Mouse (Mus musculus) neural tube, embryonic 12.5 days (tissue): ENCODE results near the gene Slc35e3. TPM values are rescaled to one million over a fixed set of nuclear protein-coding genes. Genes with fewer than 3 reads are reported as not detected.

ENCODE experiments used
- ATAC-seq: fragments of 200-750 bp; cut with Nextera tagmentation; 2 replicates; pipeline ENCODE4 v1.8.0; 2017; ENCODE audit warnings: low read depth, mild to moderate bottlenecking, moderate TSS enrichment, moderate library complexity; ENCODE audit not compliant: low FRiP score
- H3K27ac ChIP-seq: fragments of 300-500 bp; sonication (generic); 2 replicates; pipeline ENCODE4 v1.5.1; 2016
- H3K27me3 ChIP-seq: fragments of 300-500 bp; sonication (generic); replicated peaks from 2 replicates; pipeline ENCODE4 v1.6.1; 2016; ENCODE audit warnings: mild to moderate bottlenecking
- H3K36me3 ChIP-seq: fragments of 300-500 bp; sonication (generic); 2 replicates; pipeline ENCODE4 v1.6.1; 2016; ENCODE audit warnings: mild to moderate bottlenecking
- H3K4me1 ChIP-seq: fragments of 300-500 bp; sonication (generic); 2 replicates; pipeline ENCODE4 v1.6.1; 2016
- H3K4me2 ChIP-seq: fragments of 300-500 bp; sonication (generic); replicated peaks from 2 replicates; pipeline ENCODE4 v1.6.1; 2016; ENCODE audit warnings: mild to moderate bottlenecking
- H3K4me3 ChIP-seq: fragments of 300-500 bp; sonication (generic); 2 replicates; pipeline ENCODE4 v1.5.1; 2016
- H3K9ac ChIP-seq: fragments of 300-500 bp; sonication (generic); 2 replicates; pipeline ENCODE4 v1.6.1; 2016; ENCODE audit warnings: mild to moderate bottlenecking
- H3K9me3 ChIP-seq: fragments of 300-500 bp; sonication (generic); 2 replicates; pipeline ENCODE4 v1.6.1; 2016; ENCODE audit warnings: mild to moderate bottlenecking
- WGBS: fragments of 180-500 bp; shearing (Covaris S2); methylation state at CpG from one replicate; pipeline ENCODE4 v1.1.7; 2016; 5-methylcytosine and 5-hydroxymethylcytosine counted together
- polyA plus RNA-seq: library from polyadenylated mRNA; unstranded; fragments of >200 nt; fragmentation: Nextera tagmentation; extraction: Ambion mirVana; gene quantifications from 2 replicates; pipeline ENCODE4 v1.2.1, GENCODE M21; 2016

Slc35e3 gene
- polyA plus RNA-seq, 1 experiment from 2014 or later, result 36.6 TPM

DNA sequence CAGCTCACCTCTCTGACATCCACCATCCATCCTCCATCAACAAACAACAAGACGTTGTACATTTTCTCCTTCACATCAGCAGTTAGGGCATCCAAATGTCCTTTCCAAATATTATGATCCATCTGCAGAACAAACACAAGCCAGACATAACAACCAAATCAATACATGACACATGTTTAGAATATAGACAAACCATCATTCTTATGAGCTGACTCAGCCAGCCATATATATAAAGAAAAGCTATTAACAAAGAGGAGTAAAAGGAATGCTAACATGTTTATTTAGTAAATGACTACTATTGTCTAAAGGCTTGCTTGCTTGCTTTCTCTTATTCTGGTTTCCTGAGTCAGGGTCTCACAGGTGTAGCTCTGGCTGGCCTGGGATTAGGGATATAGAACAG is 11.1 kb upstream of the Slc35e3 start:
- no peak overlapping the region for H3K9ac ChIP-seq
- no peak overlapping the region for H3K4me3 ChIP-seq
- H3K4me1 ChIP-seq, result no peaks in the 10 kb centered on the region
- no peak overlapping the region for H3K4me2 ChIP-seq
- WGBS, result 100% methylated on average over 1 of the region's 1 CpGs
- peaks cover 84% of the 10 kb centered on the region for H3K36me3 ChIP-seq
- no peak for ATAC-seq
- H3K27me3 ChIP-seq, result no peaks in the 10 kb centered on the region
- H3K9me3 ChIP-seq, result no peaks in the 10 kb centered on the region
- H3K27ac ChIP-seq, result no peak overlapping the region

GRCm38 (mm10) chr10:117756784-117757183 is 10.6 kb upstream of the Slc35e3 start:
- Histone ChIP-seq H3K27me3 (no peaks in the 10 kb centered on the region), H3K4me3 (no peak overlapping the region), H3K27ac (no peak overlapping the region), H3K4me1 (no peaks in the 10 kb centered on the region), H3K4me2 (no peak overlapping the region), H3K9me3 (no peaks in the 10 kb centered on the region), H3K9ac (no peak overlapping the region), H3K36me3 (peaks cover 83% of the 10 kb centered on the region)
- no peak for ATAC-seq
- WGBS, result 92% methylated on average over 5 of the region's 5 CpGs

- no peaks in the 10 kb centered on the region for H3K9me3 ChIP-seq
- no peak overlapping the region for H3K27ac ChIP-seq
- no peak for ATAC-seq
- no peak overlapping the region for H3K4me2 ChIP-seq
- H3K36me3 ChIP-seq, result peaks cover 83% of the 10 kb centered on the region
- 95% methylated on average over 11 of the region's 11 CpGs for WGBS
- no peak overlapping the region for H3K9ac ChIP-seq
- H3K4me3 ChIP-seq, result no peak overlapping the region
- H3K27me3 ChIP-seq, result no peaks in the 10 kb centered on the region
- no peaks in the 10 kb centered on the region for H3K4me1 ChIP-seq
Observed at GRCm38 (mm10) chr10:117755799-117756467, 9.8 kb upstream of the Slc35e3 start.

DNA sequence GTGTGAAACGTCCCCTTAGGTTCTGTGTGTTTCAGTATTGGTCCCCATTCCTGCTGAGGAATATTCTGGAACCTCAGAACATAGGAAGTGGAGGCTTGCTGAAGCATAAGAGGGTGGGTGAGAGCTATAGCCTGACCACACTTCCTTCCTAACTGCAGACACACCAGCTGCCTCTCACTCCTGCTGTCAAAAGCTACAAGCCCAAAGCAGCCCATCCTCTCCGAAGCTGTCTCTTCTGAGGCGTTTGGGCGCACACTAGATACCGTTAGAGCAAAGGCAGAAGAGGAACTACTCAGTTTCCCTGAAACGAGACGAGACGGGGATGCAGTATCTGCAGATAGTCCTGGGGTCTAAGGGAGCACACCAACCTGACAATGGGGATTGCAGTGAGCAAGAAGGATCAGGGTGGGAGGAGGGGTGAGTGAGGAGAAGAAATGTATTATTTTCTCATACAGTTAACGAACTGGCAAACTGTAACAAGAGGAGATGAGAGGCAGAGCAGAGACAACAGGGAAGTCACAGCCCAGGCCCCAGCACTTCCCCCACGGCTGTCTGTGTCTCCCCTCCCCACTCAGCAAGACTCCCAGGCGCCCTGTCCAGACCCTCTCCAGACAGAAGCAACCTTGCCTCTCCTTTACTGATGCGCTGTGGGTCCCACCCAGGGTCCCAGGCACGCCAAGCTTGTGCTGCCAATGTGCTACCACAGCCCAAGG is 9.1 kb upstream of the Slc35e3 start:
- 90% methylated on average over 13 of the region's 13 CpGs for WGBS
- ATAC-seq, result no peak
- Histone ChIP-seq H3K4me2 (no peak overlapping the region), H3K9ac (no peak overlapping the region), H3K27me3 (no peaks in the 10 kb centered on the region), H3K9me3 (no peaks in the 10 kb centered on the region), H3K4me1 (no peaks in the 10 kb centered on the region), H3K36me3 (peaks cover 80% of the 10 kb centered on the region), H3K4me3 (no peak overlapping the region), H3K27ac (no peak overlapping the region)

- Histone ChIP-seq H3K27me3 (no peaks in the 10 kb centered on the region), H3K36me3 (peaks cover 80% of the 10 kb centered on the region), H3K4me1 (no peaks in the 10 kb centered on the region), H3K9me3 (no peaks in the 10 kb centered on the region), H3K4me2 (no peak overlapping the region), H3K27ac (no peak overlapping the region), H3K9ac (no peak overlapping the region), H3K4me3 (no peak overlapping the region)
- no peak for ATAC-seq
- 97% methylated on average over 7 of the region's 7 CpGs for WGBS
Observed at GRCm38 (mm10) chr10:117754609-117754940, 8.4 kb upstream of the Slc35e3 start.

DNA sequence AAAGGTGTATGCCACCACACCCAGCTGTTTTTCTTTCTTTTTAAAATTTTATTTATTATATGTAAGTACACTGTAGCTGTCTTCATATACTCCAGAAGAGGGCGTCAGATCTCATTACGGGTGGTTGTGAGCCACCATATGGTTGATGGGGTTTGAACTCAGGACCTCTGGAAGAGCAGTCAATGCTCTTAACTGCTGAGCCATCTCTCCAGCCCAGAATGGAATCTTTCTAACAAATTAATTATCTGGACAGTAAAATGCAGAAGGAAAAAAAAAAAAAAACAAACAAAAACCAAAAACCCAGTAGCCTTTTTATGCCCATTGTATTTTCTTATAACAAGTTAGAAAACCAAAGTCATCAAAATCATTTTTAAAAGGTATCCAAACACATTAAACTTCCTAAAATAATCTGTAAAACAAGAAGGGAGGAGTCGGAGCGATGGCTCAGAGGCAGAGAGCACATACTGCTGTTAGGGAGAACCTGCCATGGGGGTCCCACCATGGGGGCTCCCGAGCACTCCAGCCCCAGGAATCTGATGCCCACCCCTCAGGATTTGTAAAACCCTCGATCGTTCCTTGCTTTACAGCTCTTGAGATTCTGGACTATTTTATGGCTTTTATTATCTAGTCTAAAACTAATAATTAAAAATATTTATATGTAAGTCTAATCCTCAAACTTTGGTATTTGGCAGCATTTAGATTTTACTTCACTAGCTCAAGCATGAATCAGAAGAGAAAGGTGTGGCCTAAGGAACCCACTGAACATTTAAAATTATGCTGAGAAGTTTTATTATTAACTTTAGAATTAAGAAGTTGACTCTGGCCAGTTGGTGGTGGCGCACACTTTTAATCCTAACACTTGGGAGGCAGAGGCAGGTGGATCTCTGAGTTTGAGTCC is 7.8 kb upstream of the Slc35e3 start:
- H3K9ac ChIP-seq, result no peak overlapping the region
- no peak overlapping the region for H3K4me2 ChIP-seq
- H3K9me3 ChIP-seq, result no peaks in the 10 kb centered on the region
- 94% methylated on average over 8 of the region's 8 CpGs for WGBS
- no peaks in the 10 kb centered on the region for H3K27me3 ChIP-seq
- H3K27ac ChIP-seq, result no peak overlapping the region
- peaks cover 77% of the 10 kb centered on the region for H3K36me3 ChIP-seq
- no peak for ATAC-seq
- no peak overlapping the region for H3K4me3 ChIP-seq
- no peaks in the 10 kb centered on the region for H3K4me1 ChIP-seq

DNA sequence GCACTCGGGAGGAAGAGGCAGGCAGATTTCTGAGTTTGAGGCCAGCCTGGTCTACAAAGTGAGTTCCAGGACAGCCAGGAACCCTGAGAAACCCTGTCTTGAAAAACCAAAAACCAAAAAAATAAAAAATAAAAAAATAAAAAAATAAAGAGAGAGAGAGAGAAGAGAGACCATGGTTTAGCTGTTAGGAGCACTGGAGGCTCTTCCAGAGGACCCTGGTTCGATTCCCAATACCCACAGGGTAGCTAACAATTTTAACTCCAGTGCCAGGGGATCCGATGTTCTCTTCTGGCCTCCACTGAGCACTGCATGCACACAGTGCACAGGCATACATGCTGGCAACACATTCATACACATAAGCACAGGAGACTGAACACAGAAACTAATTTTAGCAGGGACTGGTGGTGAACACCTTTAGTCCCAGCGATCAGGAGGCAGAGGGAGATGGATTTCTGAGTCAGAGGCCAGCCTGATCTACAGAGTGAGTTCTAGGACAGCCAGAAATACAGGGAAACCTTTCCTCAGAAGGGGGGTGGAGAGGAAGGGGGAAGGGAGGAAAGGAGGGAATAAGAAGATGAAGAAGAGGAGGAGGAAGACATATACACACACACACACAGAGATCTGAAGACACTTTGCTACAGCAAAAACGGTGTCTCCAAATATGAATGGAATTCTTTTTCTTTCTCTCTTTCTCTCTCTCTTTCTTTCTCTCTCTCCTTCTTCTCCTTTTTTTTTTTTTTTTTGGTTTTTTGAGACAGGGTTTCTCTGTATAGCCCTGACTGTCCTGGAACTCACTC is 6.9 kb upstream of the Slc35e3 start:
- WGBS, result 95% methylated on average over 5 of the region's 5 CpGs
- Histone ChIP-seq H3K4me3 (no peak overlapping the region), H3K36me3 (peaks cover 71% of the 10 kb centered on the region), H3K4me1 (no peaks in the 10 kb centered on the region), H3K27ac (no peak overlapping the region), H3K9ac (no peak overlapping the region), H3K9me3 (no peaks in the 10 kb centered on the region), H3K27me3 (no peaks in the 10 kb centered on the region), H3K4me2 (no peak overlapping the region)
- ATAC-seq, result no peak

- Histone ChIP-seq H3K9me3 (no peaks in the 10 kb centered on the region), H3K4me3 (no peak overlapping the region), H3K9ac (no peak overlapping the region), H3K27ac (no peak overlapping the region), H3K4me2 (no peak overlapping the region), H3K27me3 (no peaks in the 10 kb centered on the region), H3K4me1 (no peaks in the 10 kb centered on the region), H3K36me3 (peaks cover 64% of the 10 kb centered on the region)
- ATAC-seq, result no peak
- 95% methylated on average over 7 of the region's 7 CpGs for WGBS
Observed at GRCm38 (mm10) chr10:117752304-117752821, 6.2 kb upstream of the Slc35e3 start.

- no peak overlapping the region for H3K27ac ChIP-seq
- no peaks in the 10 kb centered on the region for H3K4me1 ChIP-seq
- 92% methylated on average over 6 of the region's 6 CpGs for WGBS
- no peak overlapping the region for H3K4me3 ChIP-seq
- no peaks in the 10 kb centered on the region for H3K9me3 ChIP-seq
- peaks cover 58% of the 10 kb centered on the region for H3K36me3 ChIP-seq
- no peaks in the 10 kb centered on the region for H3K27me3 ChIP-seq
- H3K4me2 ChIP-seq, result no peak overlapping the region
- H3K9ac ChIP-seq, result no peak overlapping the region
- ATAC-seq, result no peak
Observed at GRCm38 (mm10) chr10:117751744-117752143, 5.6 kb upstream of the Slc35e3 start.

- Histone ChIP-seq H3K9ac (no peak overlapping the region), H3K9me3 (no peaks in the 10 kb centered on the region), H3K4me3 (no peak overlapping the region), H3K4me2 (no peak overlapping the region), H3K36me3 (peaks cover 54% of the 10 kb centered on the region), H3K27ac (no peak overlapping the region), H3K27me3 (no peaks in the 10 kb centered on the region), H3K4me1 (no peaks in the 10 kb centered on the region)
- WGBS, result 97% methylated on average over 14 of the region's 14 CpGs
- ATAC-seq, result no peak
Observed at GRCm38 (mm10) chr10:117751282-117751610, 5.1 kb upstream of the Slc35e3 start.

DNA sequence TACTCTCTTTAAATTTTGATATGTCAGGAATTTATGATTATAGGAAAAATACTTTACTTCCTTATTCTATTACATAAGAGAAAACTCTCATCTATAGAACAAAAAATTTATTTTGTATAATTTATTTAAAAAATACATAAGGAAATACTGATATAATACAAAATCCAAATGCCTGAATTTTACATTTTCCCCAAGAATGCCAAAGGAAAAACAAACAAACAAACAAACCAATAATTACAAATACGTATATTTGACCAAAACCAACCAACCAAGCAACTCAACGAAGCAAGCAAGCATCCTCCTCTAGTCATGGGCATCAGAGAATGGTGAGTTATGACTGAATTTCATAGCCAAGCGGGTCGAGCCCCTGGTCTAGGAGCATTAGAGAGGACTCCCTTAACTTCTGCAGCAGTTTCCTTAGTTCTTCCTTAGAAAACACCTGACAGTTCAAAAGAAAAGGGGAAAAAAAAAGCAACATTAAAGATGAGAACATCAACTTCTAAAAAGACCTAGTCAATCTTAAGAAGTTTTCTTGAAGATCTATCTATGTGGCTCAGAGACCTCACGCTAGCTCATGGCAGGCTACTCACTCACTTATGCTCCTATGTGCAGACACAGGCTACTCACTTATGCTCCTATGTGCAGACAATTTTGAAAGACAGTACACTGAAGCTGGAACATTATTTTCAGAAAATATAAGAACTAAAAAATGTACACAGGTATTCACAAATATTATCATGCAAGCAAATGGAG is 4.5 kb upstream of the Slc35e3 start:
- 97% methylated on average over 5 of the region's 5 CpGs for WGBS
- Histone ChIP-seq H3K4me3 (no peak overlapping the region), H3K9ac (no peak overlapping the region), H3K4me2 (no peak overlapping the region), H3K27me3 (no peaks in the 10 kb centered on the region), H3K36me3 (peaks cover 48% of the 10 kb centered on the region), H3K27ac (no peak overlapping the region), H3K9me3 (no peaks in the 10 kb centered on the region), H3K4me1 (no peaks in the 10 kb centered on the region)
- ATAC-seq, result no peak
